Mouse (Mus musculus) T-helper 1 cell (primary cell): ENCODE results near the gene Trmt13.

Experiments used
- in situ Hi-C: fragments of 300-600 bp; cut with MboI, MseI; formaldehyde crosslinking; loops from one replicate; pipeline ENCODE4 v1.15.1; 2025; ENCODE audit warnings: high pct_unique_total_duplicates

Trmt13 gene

GRCm38 (mm10) chr3:116551362-116551761 is 63.0 kb downstream of the Trmt13 start:
- in situ Hi-C loops, result no loop called here

DNA sequence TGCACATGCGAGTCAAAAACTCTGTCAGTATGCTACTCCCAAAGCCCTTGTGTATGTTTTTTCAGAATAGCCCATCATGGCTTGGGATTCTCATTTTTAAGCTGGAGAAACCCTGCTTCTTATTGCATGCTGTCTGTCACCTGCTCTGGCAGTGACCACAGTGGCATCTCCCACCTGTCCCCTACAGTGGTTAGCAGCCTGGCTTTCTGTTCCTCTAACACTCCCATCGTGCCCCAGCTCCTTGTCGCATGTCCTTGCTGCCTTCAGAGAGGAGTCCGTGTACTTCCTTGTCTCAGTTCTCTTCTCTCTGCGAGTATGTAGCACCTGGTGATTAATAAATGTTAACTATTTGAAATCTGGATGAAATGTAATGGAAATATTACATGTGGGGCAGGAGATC is 67.0 kb downstream of the Trmt13 start:
- in situ Hi-C loops, result loop anchor here (5.0 kb wide), 1 partner anchor 80 kb away; no protein-coding TSS in a partner anchor

GRCm38 (mm10) chr3:116542532-116542931 is 71.9 kb downstream of the Trmt13 start:
- in situ Hi-C loops, result no loop called here

- in situ Hi-C loops, result no loop called here
Observed at GRCm38 (mm10) chr3:116542070-116542469, 72.3 kb downstream of the Trmt13 start.

GRCm38 (mm10) chr3:116537200-116537573 is 77.2 kb downstream of the Trmt13 start:
- in situ Hi-C loops, result no loop called here

DNA sequence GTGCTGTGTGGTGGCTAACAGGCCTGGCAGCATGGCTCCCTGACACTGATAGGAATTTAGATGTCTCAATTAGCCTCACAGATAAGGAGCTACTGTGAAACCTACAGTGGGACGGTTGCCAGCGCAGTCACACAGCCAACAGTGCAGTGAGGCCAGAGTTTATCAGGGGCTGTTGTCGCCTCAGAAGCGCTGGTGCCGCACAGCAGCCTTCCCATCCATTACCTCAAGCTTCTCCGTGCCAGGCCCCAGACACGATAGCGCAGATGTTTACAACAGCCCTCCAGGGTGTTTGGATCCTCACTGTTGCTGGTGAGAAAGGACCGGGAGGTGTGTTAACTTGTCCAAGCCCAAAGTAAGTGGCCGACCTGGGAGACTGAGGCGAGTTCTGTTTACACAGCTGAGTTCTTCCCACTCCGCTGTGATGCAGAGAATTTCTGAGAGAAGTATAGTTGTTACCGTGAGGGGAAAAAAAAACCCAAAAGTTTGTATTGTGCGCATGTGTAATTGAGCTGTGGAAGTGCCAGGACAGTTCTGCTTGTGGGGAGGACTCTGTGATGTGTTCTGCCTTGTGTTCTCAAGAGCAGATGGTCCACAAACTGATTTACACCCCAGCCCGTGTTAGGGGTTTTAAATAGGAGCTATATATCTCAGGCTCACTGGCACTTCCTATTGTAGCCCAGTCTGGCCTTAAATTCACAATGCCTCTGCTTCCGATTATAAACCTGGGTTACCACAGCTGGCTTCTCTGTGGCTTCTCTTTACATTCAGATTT is 77.8 kb downstream of the Trmt13 start:
- in situ Hi-C loops, result no loop called here
